Mouse (Mus musculus): Measurements from ENCODE around the gene Hmgn1. TPM values are rescaled to one million over a fixed set of nuclear protein-coding genes. Genes with fewer than 3 reads are reported as not detected.
A peak's percentile ranks its signal among the peaks of the same experiment; 100 is the strongest.
"Not testable (repeated sequence)": the region's sequence is repeated elsewhere in the genome, so short reads cannot be mapped to it uniquely, and the experiment has no call there.

The Hmgn1 gene
- total RNA-seq, 1 experiment from 2014 or later, result 260 TPM

GRCm38 (mm10) chr16:96126684-96127171, 801 bp downstream of the Hmgn1 start:
- DNase-seq, result peak; percentile 32

- DNase-seq, result no peak
Observed at GRCm38 (mm10) chr16:96120022-96120623, 7.4 kb downstream of the Hmgn1 start.

- DNase-seq, result no peak
Observed at GRCm38 (mm10) chr16:96114729-96115128, 12.8 kb downstream of the Hmgn1 start.

GRCm38 (mm10) chr16:96112769-96113168, 14.8 kb downstream of the Hmgn1 start:
- no peak for DNase-seq

- DNase-seq, result no peak
Observed at GRCm38 (mm10) chr16:96110655-96111345, 16.7 kb downstream of the Hmgn1 start.

GRCm38 (mm10) chr16:96109673-96110072, 17.9 kb downstream of the Hmgn1 start:
- no peak for DNase-seq

- DNase-seq, result peak; percentile 61
Observed at GRCm38 (mm10) chr16:96103036-96103435, 24.5 kb downstream of the Hmgn1 start.

GRCm38 (mm10) chr16:96097811-96098210, 29.7 kb downstream of the Hmgn1 start:
- not testable (repeated sequence) for DNase-seq

GRCm38 (mm10) chr16:96095966-96096365, 31.6 kb downstream of the Hmgn1 start:
- no peak for DNase-seq

GRCm38 (mm10) chr16:96091515-96092504, 35.7 kb downstream of the Hmgn1 start:
- peak; percentile 33 for DNase-seq

- DNase-seq, result peak; percentile 35
Observed at GRCm38 (mm10) chr16:96088120-96088519, 39.4 kb downstream of the Hmgn1 start.

GRCm38 (mm10) chr16:96087436-96087835, 40.1 kb downstream of the Hmgn1 start:
- no peak for DNase-seq

- DNase-seq, result no peak
Observed at GRCm38 (mm10) chr16:96087001-96087400, 40.5 kb downstream of the Hmgn1 start.

GRCm38 (mm10) chr16:96085597-96085996, 41.9 kb downstream of the Hmgn1 start:
- no peak for DNase-seq

- DNase-seq, result peak; percentile 58
Observed at GRCm38 (mm10) chr16:96083179-96083646, 44.3 kb downstream of the Hmgn1 start.

- DNase-seq, result peak; percentile 97
Observed at GRCm38 (mm10) chr16:96082301-96083178, 45.0 kb downstream of the Hmgn1 start, which contains the start of gene Brwd1. TSS of gene Brwd1 (minus strand) at chr16:96082526.

- DNase-seq, result peak; percentile 75
Observed at GRCm38 (mm10) chr16:96081742-96082241, 45.7 kb downstream of the Hmgn1 start.

GRCm38 (mm10) chr16:96081331-96081730, 46.2 kb downstream of the Hmgn1 start:
- peak; percentile 93 for DNase-seq

GRCm38 (mm10) chr16:96080524-96080923, 47.0 kb downstream of the Hmgn1 start:
- no peak for DNase-seq

Data from adrenal gland, postnatal 14 days (tissue).